Comparison of ENCODE assay signal across 17 mouse cellular contexts in the genomic region with DNA sequence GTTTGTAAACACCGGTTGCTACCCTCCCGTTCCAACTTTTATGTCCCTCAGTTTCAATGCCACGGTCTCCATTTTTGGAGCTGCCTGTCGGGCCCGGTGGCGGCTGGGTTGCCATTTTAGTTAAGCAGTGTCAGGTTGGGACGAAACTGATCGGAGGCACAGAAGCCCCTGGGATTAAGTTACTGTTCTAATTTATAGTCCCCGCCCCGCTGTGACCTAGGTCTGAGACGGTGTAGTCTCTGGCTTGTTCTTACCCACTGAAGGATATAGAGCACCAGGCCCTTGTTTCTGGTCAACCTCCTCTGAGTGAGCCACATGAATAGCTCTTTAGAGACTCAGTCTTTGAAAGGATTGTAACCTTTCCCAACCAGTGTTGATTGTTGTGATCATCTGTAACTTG. TPM values are rescaled to one million over a fixed set of nuclear protein-coding genes. Genes with fewer than 3 reads are reported as not detected.
DNase-seq lines count a peak whose midpoint lies in the region; ATAC-seq and TF ChIP-seq lines count a peak whose summit lies in the region.
"Had no signal": no experiment of that assay in that cellular context is flagged by ENCODE, and none has a peak within 500 bp of the region (broad histone marks: within the 10 kb centered on the region; RNA-seq: fewer than 3 reads in every experiment).

No protein-coding gene starts in this region.

- peak overlapping the region; percentile 27; the same call in 1 of the 2 replicates for H3K4me2 ChIP-seq in forebrain, embryonic 13.5 days
- H3K4me2 ChIP-seq in forebrain, embryonic 16.5 days (ENCODE audit: low read length): no peak overlapping the region
- H3K4me2 ChIP-seq in heart, postnatal 0 days (ENCODE audit: low read depth, low read length): no peak overlapping the region
- H3K4me2 ChIP-seq: hindbrain, embryonic 12.5 days had no signal

- TF ChIP-seq POLR2A in testis, adult 2 months (IDR thresholded peaks at IDR 0.05; ENCODE audit: control insufficient read depth, low read depth, low read length): no peak

- 83% methylated on average over 11 of the region's 11 CpGs for WGBS in forebrain, embryonic 13.5 days
- WGBS in forebrain, embryonic 16.5 days: 83% methylated on average over 11 of the region's 11 CpGs
- WGBS in heart, postnatal 0 days: 93% methylated on average over 11 of the region's 11 CpGs

- peaks cover 72% of the 10 kb centered on the region for H3K4me1 ChIP-seq in forebrain, embryonic 13.5 days
- H3K4me1 ChIP-seq in forebrain, embryonic 16.5 days (replicated peaks; ENCODE audit: control insufficient read depth, insufficient read depth, low read length): peaks cover 20% of the 10 kb centered on the region
- peaks cover 24% of the 10 kb centered on the region; the same call in 1 of the 2 replicates for H3K4me1 ChIP-seq in heart, postnatal 0 days (ENCODE audit: control insufficient read depth, insufficient read depth)
- H3K4me1 ChIP-seq in testis, adult 2 months (ENCODE audit: control insufficient read depth, insufficient read depth, low read length): peaks cover 2% of the 10 kb centered on the region; the same call in 1 of the 2 replicates

- H3K36me3 ChIP-seq in forebrain, embryonic 13.5 days (ENCODE audit: poor library complexity, severe bottlenecking): peaks cover 21% of the 10 kb centered on the region
- H3K36me3 ChIP-seq in forebrain, embryonic 16.5 days (ENCODE audit: control insufficient read depth, insufficient read depth): no peaks in the 10 kb centered on the region
- H3K36me3 ChIP-seq in heart, postnatal 0 days (replicated peaks; ENCODE audit: control insufficient read depth, insufficient read depth, low read length): peaks cover 7% of the 10 kb centered on the region; the same call in 1 of the 2 replicates
- H3K36me3 ChIP-seq in testis, adult 2 months (ENCODE audit: control insufficient read depth, insufficient read depth, low read length): no peaks in the 10 kb centered on the region
- H3K36me3 ChIP-seq: G1E; hindbrain, embryonic 12.5 days had no signal

- H3K4me3 ChIP-seq in forebrain, embryonic 13.5 days: no peak overlapping the region
- no peak overlapping the region for H3K4me3 ChIP-seq in forebrain, embryonic 16.5 days (replicated peaks; ENCODE audit: low read length)
- no peak overlapping the region for H3K4me3 ChIP-seq in heart, postnatal 0 days (ENCODE audit: low read depth, low read length)
- peak overlapping the region; percentile 55 for H3K4me3 ChIP-seq in testis, adult 2 months (ENCODE audit: control insufficient read depth, low read depth, low read length)
- H3K4me3 ChIP-seq: embryonic facial prominence, embryonic 15.5 days; hindbrain, embryonic 12.5 days; limb, embryonic 12.5 days had no signal

- H3K27ac ChIP-seq in forebrain, embryonic 13.5 days: no peak overlapping the region
- H3K27ac ChIP-seq in forebrain, embryonic 16.5 days (ENCODE audit: low read length): no peak overlapping the region
- peak overlapping the region; percentile 98 for H3K27ac ChIP-seq in heart, postnatal 0 days (ENCODE audit: low read depth)
- H3K27ac ChIP-seq in testis, adult 2 months (ENCODE audit: control insufficient read depth, insufficient read depth, low read depth, low read length): no peak overlapping the region
- H3K27ac ChIP-seq: hindbrain, embryonic 12.5 days; limb, embryonic 12.5 days had no signal

- ATAC-seq in forebrain, embryonic 13.5 days: no peak
- ATAC-seq in forebrain, embryonic 16.5 days: no peak
- no peak for ATAC-seq in heart, postnatal 0 days (ENCODE audit: insufficient read depth, low read depth)
- ATAC-seq in granulocyte monocyte progenitor cell, adult 5-6 weeks (replicated peaks; ENCODE audit: poor library complexity, severe bottlenecking): no peak
- ATAC-seq: forebrain, embryonic 14.5 days had no signal

- no peak overlapping the region for H3K9ac ChIP-seq in forebrain, embryonic 13.5 days
- H3K9ac ChIP-seq in forebrain, embryonic 16.5 days (replicated peaks; ENCODE audit: low read depth, low read length): no peak overlapping the region
- no peak overlapping the region for H3K9ac ChIP-seq in heart, postnatal 0 days (replicated peaks; ENCODE audit: low read depth, low read length)
- H3K9ac ChIP-seq: embryonic facial prominence, embryonic 15.5 days had no signal

- no peak for TF ChIP-seq CTCF in heart, postnatal 0 days (IDR thresholded peaks at IDR 0.05; ENCODE audit: low read depth)
- TF ChIP-seq CTCF in testis, adult 2 months (IDR thresholded peaks at IDR 0.05; ENCODE audit: control insufficient read depth, insufficient read depth, insufficient replicate concordance, low read depth, low read length): no peak

- no peak for TF ChIP-seq EP300 in heart, postnatal 0 days (IDR thresholded peaks at IDR 0.05; ENCODE audit: low read depth)

- DNase-seq in heart, postnatal 0 days (ENCODE audit: low spot score): peak; percentile 5
- DNase-seq in heart, adult 8-10 months (ENCODE audit: low spot score): no peak
- DNase-seq in testis, postnatal 10 days (ENCODE audit: low spot score): no peak
- DNase-seq: adrenal gland, postnatal 36 days; cerebellum, postnatal 36 days; kidney, adult 18-20 months; layer of hippocampus, postnatal 36 days; lung, adult 18-20 months had no signal

- no peaks in the 10 kb centered on the region for H3K9me3 ChIP-seq in forebrain, embryonic 13.5 days (replicated peaks)
- no peaks in the 10 kb centered on the region for H3K9me3 ChIP-seq in forebrain, embryonic 16.5 days (ENCODE audit: control insufficient read depth, low read length)
- H3K9me3 ChIP-seq in heart, postnatal 0 days (replicated peaks; ENCODE audit: control insufficient read depth, low read length): no peaks in the 10 kb centered on the region
- H3K9me3 ChIP-seq: embryonic facial prominence, embryonic 15.5 days; hindbrain, embryonic 12.5 days; limb, embryonic 12.5 days had no signal

- no peaks in the 10 kb centered on the region for H3K27me3 ChIP-seq in forebrain, embryonic 13.5 days
- no peaks in the 10 kb centered on the region for H3K27me3 ChIP-seq in forebrain, embryonic 16.5 days (replicated peaks; ENCODE audit: control insufficient read depth, insufficient read depth, low read length)
- H3K27me3 ChIP-seq in heart, postnatal 0 days (ENCODE audit: control insufficient read depth, insufficient read depth, low read length): no peaks in the 10 kb centered on the region
- H3K27me3 ChIP-seq in testis, adult 2 months (ENCODE audit: control insufficient read depth, insufficient read depth, low read length): no peaks in the 10 kb centered on the region
- H3K27me3 ChIP-seq: embryonic facial prominence, embryonic 15.5 days; hindbrain, embryonic 12.5 days had no signal

RNA-seq across cellular contexts. Expression of a gene that starts 6.1 kb away (rescaled TPM):
- polyA plus RNA-seq in forebrain, embryonic 13.5 days (2015; fragmentation: Nextera tagmentation; extraction: Ambion mirVana): 1.2 and 1.5 TPM in 2 replicates
- polyA plus RNA-seq in forebrain, embryonic 16.5 days (2015; fragmentation: Nextera tagmentation; extraction: Ambion mirVana): 0.35 and 0.73 TPM in 2 replicates
- not detected in 2 replicates for total RNA-seq in heart, postnatal 0 days (2014; rRNA removed; ENCODE audit: low replicate concordance)
- 2.2 and 3.0 TPM in 2 replicates for polyA plus RNA-seq in heart, postnatal 0 days (2015; fragmentation: Nextera tagmentation; extraction: Ambion mirVana)
- total RNA-seq in heart, adult 8-10 months (2022): 1 to 10 TPM in 3 of 4 experiments, under 1 TPM in 1; 0.57 to 1.7 (median 1.2) TPM
- 77.0 and 101 TPM in 2 replicates for polyA plus RNA-seq in testis, adult 2 months (2012; rRNA removed)
- total RNA-seq in granulocyte monocyte progenitor cell, adult 5-6 weeks (2014; fragmentation: Nextera tagmentation): not detected in 2 replicates
- 0.95 TPM in 1 of 2 replicates, not detected in the other for total RNA-seq in granulocyte monocyte progenitor cell, adult 5-6 weeks (2017)
- total RNA-seq: G1E; layer of hippocampus, postnatal 36 days had no signal
- polyA plus RNA-seq: G1E had no signal

RNA-seq across cellular contexts. Expression of a gene that starts 27.1 kb away (rescaled TPM):
- 8.6 and 9.7 TPM in 2 replicates for polyA plus RNA-seq in forebrain, embryonic 13.5 days (2015; fragmentation: Nextera tagmentation; extraction: Ambion mirVana)
- polyA plus RNA-seq in forebrain, embryonic 16.5 days (2015; fragmentation: Nextera tagmentation; extraction: Ambion mirVana): 4.2 and 4.4 TPM in 2 replicates
- total RNA-seq in heart, postnatal 0 days (2014; rRNA removed; ENCODE audit: low replicate concordance): 13.4 and 31.1 TPM in 2 replicates
- 7.7 and 8.6 TPM in 2 replicates for polyA plus RNA-seq in heart, postnatal 0 days (2015; fragmentation: Nextera tagmentation; extraction: Ambion mirVana)
- 1 to 10 TPM; 5.8 to 8.3 (median 7.4) TPM for total RNA-seq in heart, adult 8-10 months (2022)
- 36.6 and 42.7 TPM in 2 replicates for polyA plus RNA-seq in testis, adult 2 months (2012; rRNA removed)
- 0.96 and 1.4 TPM in 2 replicates for total RNA-seq in granulocyte monocyte progenitor cell, adult 5-6 weeks (2014; fragmentation: Nextera tagmentation)
- 2.8 and 5.8 TPM in 2 replicates for total RNA-seq in granulocyte monocyte progenitor cell, adult 5-6 weeks (2017)
- polyA plus RNA-seq: G1E had no signal

Comparison
In these comparisons a context has a peak if more than half of its experiments do, and no peak if none do; other contexts are left out.
1. RNA of a gene that starts 6.1 kb away (polyA plus RNA-seq): 77.0 to 101 TPM in testis, adult 2 months; 2.2 to 3.0 TPM in heart, postnatal 0 days, 1.2 to 1.5 TPM in forebrain, embryonic 13.5 days and 0.35 to 0.73 TPM in forebrain, embryonic 16.5 days; every median in the first group is over 10 times any median in the second.